Mouse (Mus musculus): ENCODE results near the gene Fbxo30. TPM values are rescaled to one million over a fixed set of nuclear protein-coding genes. Genes with fewer than 3 reads are reported as not detected.
"Not testable (repeated sequence)": the region's sequence is repeated elsewhere in the genome, so short reads cannot be mapped to it uniquely, and the experiment has no call there.

Gene Fbxo30
- polyA plus RNA-seq, 1 experiment from 2014 or later = 19.2 TPM

GRCm38 (mm10) chr10:11310481-11310880 lies 29.4 kb downstream of the Fbxo30 start:
- no peaks in the 10 kb centered on the region for H3K36me3 ChIP-seq (ENCODE audit: control insufficient read depth, insufficient read depth, low read length)
- no peak overlapping the region for H3K9ac ChIP-seq (ENCODE audit: low read depth, low read length)
- H3K9me3 ChIP-seq (replicated peaks; ENCODE audit: control insufficient read depth, low read length, poor library complexity, severe bottlenecking) = no peaks in the 10 kb centered on the region
- ATAC-seq = no peak
- H3K27me3 ChIP-seq (ENCODE audit: control insufficient read depth, insufficient read depth, low read depth, low read length) = no peaks in the 10 kb centered on the region
- H3K27ac ChIP-seq (ENCODE audit: low read length) = no peak overlapping the region
- no peak overlapping the region for H3K4me2 ChIP-seq (ENCODE audit: low read length)
- H3K4me1 ChIP-seq (ENCODE audit: control insufficient read depth, insufficient read depth, low read length) = no peaks in the 10 kb centered on the region
- no peak overlapping the region for H3K4me3 ChIP-seq (ENCODE audit: low read depth, low read length)

- ATAC-seq; H3K4me2 ChIP-seq (ENCODE audit: low read length); H3K9me3 ChIP-seq (replicated peaks; ENCODE audit: control insufficient read depth, low read length, poor library complexity, severe bottlenecking); H3K4me1 ChIP-seq (ENCODE audit: control insufficient read depth, insufficient read depth, low read length); H3K4me3 ChIP-seq (ENCODE audit: low read depth, low read length); H3K9ac ChIP-seq (ENCODE audit: low read depth, low read length); H3K27ac ChIP-seq (ENCODE audit: low read length); H3K36me3 ChIP-seq (ENCODE audit: control insufficient read depth, insufficient read depth, low read length); H3K27me3 ChIP-seq (ENCODE audit: control insufficient read depth, insufficient read depth, low read depth, low read length): not testable (repeated sequence)
Measured at GRCm38 (mm10) chr10:11317856-11318454, 36.8 kb downstream of the Fbxo30 start.

- no peak for ATAC-seq
- H3K9me3 ChIP-seq (replicated peaks; ENCODE audit: control insufficient read depth, low read length, poor library complexity, severe bottlenecking) = no peaks in the 10 kb centered on the region
- H3K4me2 ChIP-seq (ENCODE audit: low read length) = no peak overlapping the region
- WGBS = 79% methylated on average over 1 of the region's 1 CpGs
- no peaks in the 10 kb centered on the region for H3K4me1 ChIP-seq (ENCODE audit: control insufficient read depth, insufficient read depth, low read length)
- no peak overlapping the region for H3K4me3 ChIP-seq (ENCODE audit: low read depth, low read length)
- no peak overlapping the region for H3K27ac ChIP-seq (ENCODE audit: low read length)
- no peaks in the 10 kb centered on the region for H3K36me3 ChIP-seq (ENCODE audit: control insufficient read depth, insufficient read depth, low read length)
- no peak overlapping the region for H3K9ac ChIP-seq (ENCODE audit: low read depth, low read length)
- no peaks in the 10 kb centered on the region for H3K27me3 ChIP-seq (ENCODE audit: control insufficient read depth, insufficient read depth, low read depth, low read length)
Measured at GRCm38 (mm10) chr10:11319446-11319970, 38.4 kb downstream of the Fbxo30 start.

- no peaks in the 10 kb centered on the region for H3K4me1 ChIP-seq (ENCODE audit: control insufficient read depth, insufficient read depth, low read length)
- H3K4me2 ChIP-seq (ENCODE audit: low read length) = no peak overlapping the region
- H3K9me3 ChIP-seq (replicated peaks; ENCODE audit: control insufficient read depth, low read length, poor library complexity, severe bottlenecking) = no peaks in the 10 kb centered on the region
- H3K27ac ChIP-seq (ENCODE audit: low read length) = no peak overlapping the region
- no peak overlapping the region for H3K4me3 ChIP-seq (ENCODE audit: low read depth, low read length)
- no peak for ATAC-seq
- no peak overlapping the region for H3K9ac ChIP-seq (ENCODE audit: low read depth, low read length)
- no peaks in the 10 kb centered on the region for H3K27me3 ChIP-seq (ENCODE audit: control insufficient read depth, insufficient read depth, low read depth, low read length)
- WGBS = 91% methylated on average over 7 of the region's 7 CpGs
- no peaks in the 10 kb centered on the region for H3K36me3 ChIP-seq (ENCODE audit: control insufficient read depth, insufficient read depth, low read length)
Measured at GRCm38 (mm10) chr10:11322316-11322715, 41.2 kb downstream of the Fbxo30 start.

GRCm38 (mm10) chr10:11323202-11323898 lies 42.2 kb downstream of the Fbxo30 start:
- Histone ChIP-seq H3K9me3 (replicated peaks; ENCODE audit: control insufficient read depth, low read length, poor library complexity, severe bottlenecking) (no peaks in the 10 kb centered on the region), H3K4me2 (ENCODE audit: low read length) (no peak overlapping the region), H3K27ac (ENCODE audit: low read length) (no peak overlapping the region), H3K36me3 (ENCODE audit: control insufficient read depth, insufficient read depth, low read length) (no peaks in the 10 kb centered on the region), H3K4me3 (ENCODE audit: low read depth, low read length) (no peak overlapping the region), H3K9ac (ENCODE audit: low read depth, low read length) (no peak overlapping the region), H3K4me1 (ENCODE audit: control insufficient read depth, insufficient read depth, low read length) (no peaks in the 10 kb centered on the region), H3K27me3 (ENCODE audit: control insufficient read depth, insufficient read depth, low read depth, low read length) (no peaks in the 10 kb centered on the region)
- ATAC-seq = no peak
- WGBS = 72% methylated on average over 4 of the region's 4 CpGs

- ATAC-seq = no peak
- Histone ChIP-seq H3K27ac (ENCODE audit: low read length) (no peak overlapping the region), H3K4me2 (ENCODE audit: low read length) (no peak overlapping the region), H3K4me1 (ENCODE audit: control insufficient read depth, insufficient read depth, low read length) (no peaks in the 10 kb centered on the region), H3K27me3 (ENCODE audit: control insufficient read depth, insufficient read depth, low read depth, low read length) (no peaks in the 10 kb centered on the region), H3K4me3 (ENCODE audit: low read depth, low read length) (no peak overlapping the region), H3K36me3 (ENCODE audit: control insufficient read depth, insufficient read depth, low read length) (no peaks in the 10 kb centered on the region), H3K9ac (ENCODE audit: low read depth, low read length) (no peak overlapping the region), H3K9me3 (replicated peaks; ENCODE audit: control insufficient read depth, low read length, poor library complexity, severe bottlenecking) (no peaks in the 10 kb centered on the region)
- 94% methylated on average over 3 of the region's 3 CpGs for WGBS
Measured at GRCm38 (mm10) chr10:11326526-11326925, 45.4 kb downstream of the Fbxo30 start.

- Histone ChIP-seq H3K9ac (ENCODE audit: low read depth, low read length) (peak within 1 kb of the TSS; percentile 99), H3K4me1 (ENCODE audit: control insufficient read depth, insufficient read depth, low read length) (peaks cover 8% of the 10 kb centered on the region), H3K4me2 (ENCODE audit: low read length) (peak within 1 kb of the TSS; percentile 74), H3K9me3 (replicated peaks; ENCODE audit: control insufficient read depth, low read length, poor library complexity, severe bottlenecking) (no peaks in the 10 kb centered on the region), H3K4me3 (ENCODE audit: low read depth, low read length) (peak within 1 kb of the TSS; percentile 75), H3K27ac (ENCODE audit: low read length) (peak within 1 kb of the TSS; percentile 98), H3K36me3 (ENCODE audit: control insufficient read depth, insufficient read depth, low read length) (no peaks in the 10 kb centered on the region), H3K27me3 (ENCODE audit: control insufficient read depth, insufficient read depth, low read depth, low read length) (no peaks in the 10 kb centered on the region)
- WGBS = under 1% methylated on average over 94 of the region's 106 CpGs
- ATAC-seq = peak; percentile 96
Measured at GRCm38 (mm10) chr10:11343205-11344141, 62.3 kb downstream of the Fbxo30 start, which contains the start of gene Epm2a. Gene Epm2a (plus strand): TSS chr10:11343404.

- no peaks in the 10 kb centered on the region for H3K36me3 ChIP-seq (ENCODE audit: control insufficient read depth, insufficient read depth, low read length)
- no peak overlapping the region for H3K9ac ChIP-seq (ENCODE audit: low read depth, low read length)
- WGBS = 78% methylated on average over 18 of the region's 18 CpGs
- H3K27ac ChIP-seq (ENCODE audit: low read length) = no peak overlapping the region
- no peaks in the 10 kb centered on the region for H3K9me3 ChIP-seq (replicated peaks; ENCODE audit: control insufficient read depth, low read length, poor library complexity, severe bottlenecking)
- H3K27me3 ChIP-seq (ENCODE audit: control insufficient read depth, insufficient read depth, low read depth, low read length) = no peaks in the 10 kb centered on the region
- no peak overlapping the region for H3K4me2 ChIP-seq (ENCODE audit: low read length)
- no peak for ATAC-seq
- H3K4me3 ChIP-seq (ENCODE audit: low read depth, low read length) = no peak overlapping the region
- H3K4me1 ChIP-seq (ENCODE audit: control insufficient read depth, insufficient read depth, low read length) = peaks cover 8% of the 10 kb centered on the region
Measured at GRCm38 (mm10) chr10:11344536-11345468, 63.7 kb downstream of the Fbxo30 start.
